Mouse (Mus musculus) embryonic facial prominence, embryonic 11.5 days (tissue): ENCODE results near the gene Ccn2. TPM values are rescaled to one million over a fixed set of nuclear protein-coding genes. Genes with fewer than 3 reads are reported as not detected.

Source experiments
- ATAC-seq: fragments of 200-750 bp; cut with Nextera tagmentation; replicated peaks from 2 replicates; pipeline ENCODE4 v1.8.0; 2017; ENCODE audit warnings: low read depth; ENCODE audit not compliant: insufficient number of reproducible peaks, low FRiP score, low TSS enrichment
- DNase-seq: peaks from one replicate; pipeline ENCODE4 v3.0.0-alpha.2; 2015; ENCODE audit warnings: low spot score
- H3K27ac ChIP-seq: fragments of 300-500 bp; sonication (generic); replicated peaks from 2 replicates; pipeline ENCODE4 v1.5.1; 2014; ENCODE audit warnings: mild to moderate bottlenecking, low read depth, low read length, control low read depth
- H3K27me3 ChIP-seq: fragments of 300-500 bp; sonication (generic); 2 replicates; pipeline ENCODE4 v1.6.1; 2014; ENCODE audit warnings: mild to moderate bottlenecking, low read length, moderate library complexity, mixed read lengths; ENCODE audit not compliant: control insufficient read depth, insufficient read depth
- H3K36me3 ChIP-seq: fragments of 300-500 bp; sonication (generic); replicated peaks from 2 replicates; pipeline ENCODE4 v1.6.1; 2014; ENCODE audit warnings: low read depth, mild to moderate bottlenecking, low read length, moderate library complexity, mixed read lengths; ENCODE audit not compliant: control insufficient read depth, insufficient read depth
- H3K4me1 ChIP-seq: fragments of 300-500 bp; sonication (generic); 2 replicates; pipeline ENCODE4 v1.6.1; 2014; ENCODE audit warnings: low read length, mixed read lengths; ENCODE audit not compliant: control insufficient read depth, insufficient read depth
- H3K4me2 ChIP-seq: fragments of 300-500 bp; sonication (generic); 2 replicates; pipeline ENCODE4 v1.6.1; 2014; ENCODE audit warnings: low read depth, mild to moderate bottlenecking, control low read depth, low read length, moderate library complexity
- H3K4me3 ChIP-seq: fragments of 300-500 bp; sonication (generic); 2 replicates; pipeline ENCODE4 v1.5.1; 2014; ENCODE audit warnings: low read depth, low read length, control low read depth
- H3K9ac ChIP-seq: fragments of 300-500 bp; sonication (generic); replicated peaks from 2 replicates; pipeline ENCODE4 v1.6.1; 2014; ENCODE audit warnings: mild to moderate bottlenecking, control low read depth, low read length
- H3K9me3 ChIP-seq: fragments of 300-500 bp; sonication (generic); replicated peaks from 2 replicates; pipeline ENCODE4 v1.6.1; 2016; ENCODE audit warnings: mild to moderate bottlenecking, low read length, inconsistent platforms, mixed read lengths; ENCODE audit not compliant: control insufficient read depth
- WGBS: fragments of 180-500 bp; shearing (Covaris S2); extraction: QIAGEN DNeasy Blood & Tissue Kit; methylation state at CpG from one replicate; pipeline ENCODE4 v1.1.7; 2014; 5-methylcytosine and 5-hydroxymethylcytosine counted together
- polyA plus RNA-seq: library from polyadenylated mRNA; unstranded; fragments of >200 nt; fragmentation: Nextera tagmentation; extraction: Ambion mirVana; gene quantifications from 2 replicates; pipeline ENCODE4 v1.2.1, GENCODE M21; 2014

Ccn2 gene
- polyA plus RNA-seq, 1 experiment from 2014 or later = 3.7 TPM

DNA sequence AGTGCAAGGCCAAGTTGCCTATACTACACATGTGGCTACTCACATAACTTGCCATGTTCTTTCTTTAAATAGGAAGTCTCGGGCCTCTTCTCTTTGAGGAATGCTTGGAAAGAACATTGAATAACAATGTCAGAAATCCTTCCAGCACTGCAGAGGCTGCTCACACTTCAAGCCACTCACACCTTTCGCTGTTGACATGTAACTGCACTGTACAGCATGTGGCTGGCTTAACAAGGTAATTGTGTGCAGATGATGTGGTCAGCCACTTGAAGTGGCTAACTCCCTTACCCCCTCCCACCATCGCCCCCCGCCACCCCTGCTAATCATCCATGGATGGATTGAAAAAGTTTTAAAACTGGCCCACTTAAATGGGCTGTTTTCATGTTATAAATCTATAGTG, 1.7 kb upstream of the Ccn2 start:
- H3K4me3 ChIP-seq = no peak overlapping the region
- no peaks in the 10 kb centered on the region for H3K9me3 ChIP-seq
- ATAC-seq (no peak), DNase-seq (peak; percentile 64)
- no peaks in the 10 kb centered on the region for H3K36me3 ChIP-seq
- H3K9ac ChIP-seq = no peak overlapping the region
- H3K27me3 ChIP-seq = no peaks in the 10 kb centered on the region
- no peak overlapping the region for H3K27ac ChIP-seq
- H3K4me1 ChIP-seq = peaks cover 3% of the 10 kb centered on the region
- 43% methylated on average over 4 of the region's 4 CpGs for WGBS
- H3K4me2 ChIP-seq = no peak overlapping the region

DNA sequence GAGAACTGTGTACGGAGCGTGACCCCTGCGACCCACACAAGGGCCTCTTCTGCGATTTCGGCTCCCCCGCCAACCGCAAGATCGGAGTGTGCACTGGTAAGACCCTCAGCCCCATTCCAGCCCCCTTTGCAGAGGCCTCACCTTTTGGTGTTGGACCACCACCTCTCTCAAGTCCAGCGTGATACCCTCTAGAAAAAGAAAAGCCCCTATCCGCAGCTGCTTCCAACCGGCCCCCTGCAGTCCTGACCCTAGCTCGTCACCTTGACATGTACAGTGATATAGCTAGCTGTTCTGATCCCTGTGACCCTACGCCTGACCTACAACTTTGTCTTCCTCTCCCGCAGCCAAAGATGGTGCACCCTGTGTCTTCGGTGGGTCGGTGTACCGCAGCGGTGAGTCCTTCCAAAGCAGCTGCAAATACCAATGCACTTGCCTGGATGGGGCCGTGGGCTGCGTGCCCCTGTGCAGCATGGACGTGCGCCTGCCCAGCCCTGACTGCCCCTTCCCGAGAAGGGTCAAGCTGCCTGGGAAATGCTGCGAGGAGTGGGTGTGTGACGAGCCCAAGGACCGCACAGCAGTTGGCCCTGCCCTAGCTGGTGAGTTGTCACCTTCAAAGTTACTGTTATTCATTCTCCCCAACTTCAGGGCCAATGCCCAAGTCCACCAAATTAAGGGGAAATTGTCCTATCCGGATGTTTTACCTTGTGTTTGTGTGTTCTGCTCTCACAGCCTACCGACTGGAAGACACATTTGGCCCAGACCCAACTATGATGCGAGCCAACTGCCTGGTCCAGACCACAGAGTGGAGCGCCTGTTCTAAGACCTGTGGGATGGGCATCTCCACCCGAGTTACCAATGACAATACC, 994 bp downstream of the Ccn2 start:
- no peaks in the 10 kb centered on the region for H3K27me3 ChIP-seq
- peak; percentile 37; the same call in 1 of the 2 replicates for ATAC-seq
- H3K36me3 ChIP-seq = no peaks in the 10 kb centered on the region

DNA sequence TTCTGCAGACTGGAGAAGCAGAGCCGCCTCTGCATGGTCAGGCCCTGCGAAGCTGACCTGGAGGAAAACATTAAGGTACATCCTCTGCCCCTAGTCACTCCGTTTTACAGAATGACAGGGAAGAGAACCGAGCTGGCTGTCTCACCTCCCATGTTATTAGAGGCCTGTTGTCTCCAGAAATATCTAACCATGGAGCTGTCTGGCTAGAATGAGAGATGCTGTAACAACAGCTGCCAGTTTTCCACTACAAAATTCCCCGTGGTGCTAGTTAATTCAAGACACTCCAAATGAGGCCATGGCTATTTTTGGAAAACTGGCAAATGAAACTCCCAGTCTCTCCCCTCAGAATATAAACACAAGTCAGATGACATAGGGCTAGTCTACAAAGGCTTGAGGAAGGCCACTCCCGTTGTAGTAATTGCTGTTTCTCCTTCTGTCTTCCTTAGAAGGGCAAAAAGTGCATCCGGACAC, 1.7 kb downstream of the Ccn2 start:
- peak overlapping the region; percentile 74; the same call in 1 of the 2 replicates for H3K4me3 ChIP-seq

More for the DNA sequence above, 994 bp downstream of the Ccn2 start:
- H3K4me1 ChIP-seq = peaks cover 3% of the 10 kb centered on the region
- no peaks in the 10 kb centered on the region for H3K9me3 ChIP-seq
- peak; percentile 13 for DNase-seq
- peak overlapping the region; percentile 74 for H3K4me3 ChIP-seq
- H3K9ac ChIP-seq = peak overlapping the region; percentile 82
- H3K27ac ChIP-seq = peak overlapping the region; percentile 87
- WGBS = 14% methylated on average over 31 of the region's 31 CpGs
- H3K4me2 ChIP-seq = peak overlapping the region; percentile 76

DNA sequence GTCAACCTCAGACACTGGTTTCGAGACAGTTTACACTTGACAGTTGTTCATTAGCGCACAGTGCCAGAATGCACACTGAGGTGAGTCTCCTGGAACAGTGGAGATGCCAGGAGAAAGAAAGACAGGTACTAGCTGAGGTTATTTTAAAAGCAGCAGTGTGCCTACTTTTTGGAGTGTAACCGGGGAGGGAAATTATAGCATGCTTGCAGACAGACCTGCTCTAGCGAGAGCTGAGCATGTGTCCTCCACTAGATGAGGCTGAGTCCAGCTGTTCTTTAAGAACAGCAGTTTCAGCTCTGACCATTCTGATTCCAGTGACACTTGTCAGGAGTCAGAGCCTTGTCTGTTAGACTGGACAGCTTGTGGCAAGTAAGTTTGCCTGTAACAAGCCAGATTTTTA, 2.5 kb downstream of the Ccn2 start:
- 80% methylated on average over 4 of the region's 4 CpGs for WGBS
- H3K4me2 ChIP-seq = no peak overlapping the region
- no peaks in the 10 kb centered on the region for H3K27me3 ChIP-seq
- H3K9me3 ChIP-seq = no peaks in the 10 kb centered on the region
- DNase-seq = no peak
- no peak overlapping the region for H3K4me3 ChIP-seq
- peaks cover 3% of the 10 kb centered on the region for H3K4me1 ChIP-seq
- no peaks in the 10 kb centered on the region for H3K36me3 ChIP-seq
- H3K27ac ChIP-seq = no peak overlapping the region
- no peak overlapping the region for H3K9ac ChIP-seq
- no peak for ATAC-seq

More for the DNA sequence above, 1.7 kb downstream of the Ccn2 start:
- H3K27ac ChIP-seq = no peak overlapping the region
- H3K4me2 ChIP-seq = peak overlapping the region; percentile 76
- H3K9me3 ChIP-seq = no peaks in the 10 kb centered on the region
- no peaks in the 10 kb centered on the region for H3K36me3 ChIP-seq
- 53% methylated on average over 7 of the region's 7 CpGs for WGBS
- DNase-seq (no peak), ATAC-seq (no peak)
- no peaks in the 10 kb centered on the region for H3K27me3 ChIP-seq
- H3K4me1 ChIP-seq = peaks cover 3% of the 10 kb centered on the region
- H3K9ac ChIP-seq = no peak overlapping the region

DNA sequence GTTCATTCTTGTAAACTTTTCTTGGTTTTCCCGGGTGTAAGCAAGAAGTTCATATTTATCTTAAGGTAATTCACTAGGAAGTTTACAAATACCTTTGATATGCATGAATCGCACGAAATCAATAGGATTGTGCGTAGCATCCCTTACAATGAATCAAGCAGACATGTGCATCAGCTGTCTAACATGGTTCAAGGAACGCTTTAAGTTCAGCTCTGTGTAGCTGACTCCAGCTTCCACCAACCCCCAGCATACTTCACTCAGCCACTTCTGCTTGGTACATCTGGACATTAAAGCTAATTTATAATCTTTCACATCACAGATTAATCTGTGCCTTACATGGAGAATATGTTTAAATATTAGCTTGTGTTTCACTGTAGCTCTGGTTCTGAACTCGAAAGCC, 3.5 kb downstream of the Ccn2 start:
- Histone ChIP-seq H3K36me3 (no peaks in the 10 kb centered on the region), H3K9me3 (no peaks in the 10 kb centered on the region), H3K9ac (no peak overlapping the region), H3K27me3 (no peaks in the 10 kb centered on the region), H3K4me3 (no peak overlapping the region), H3K27ac (no peak overlapping the region), H3K4me1 (peaks cover 3% of the 10 kb centered on the region), H3K4me2 (no peak overlapping the region)
- DNase-seq = no peak
- ATAC-seq = no peak
- 90% methylated on average over 6 of the region's 6 CpGs for WGBS

DNA sequence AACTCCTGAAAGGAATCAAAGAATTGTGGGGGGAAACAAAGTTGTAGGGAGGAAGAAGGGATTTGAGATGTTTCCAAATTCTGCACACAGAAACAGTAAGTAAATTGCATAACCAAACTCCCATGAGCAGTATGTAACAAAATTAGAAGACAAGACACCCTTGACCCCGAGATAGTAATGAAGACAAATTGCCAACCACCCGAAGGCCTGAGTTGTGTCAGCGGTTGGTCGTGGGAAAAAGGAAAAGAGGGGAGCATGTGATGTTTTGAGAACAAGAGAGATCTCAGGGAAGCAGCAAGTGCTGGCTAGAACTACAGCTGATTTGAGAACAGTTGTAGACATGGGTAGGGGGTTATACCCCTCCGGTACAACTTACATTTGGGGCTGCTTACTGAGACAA, 4.6 kb downstream of the Ccn2 start:
- H3K4me2 ChIP-seq = no peak overlapping the region
- ATAC-seq = no peak
- H3K9me3 ChIP-seq = no peaks in the 10 kb centered on the region
- WGBS = 84% methylated on average over 5 of the region's 5 CpGs
- H3K27ac ChIP-seq = no peak overlapping the region
- H3K36me3 ChIP-seq = no peaks in the 10 kb centered on the region
- no peak overlapping the region for H3K9ac ChIP-seq
- H3K4me1 ChIP-seq = no peaks in the 10 kb centered on the region; the same call in none of the 2 replicates
- H3K4me3 ChIP-seq = no peak overlapping the region
- no peaks in the 10 kb centered on the region for H3K27me3 ChIP-seq
- no peak for DNase-seq

DNA sequence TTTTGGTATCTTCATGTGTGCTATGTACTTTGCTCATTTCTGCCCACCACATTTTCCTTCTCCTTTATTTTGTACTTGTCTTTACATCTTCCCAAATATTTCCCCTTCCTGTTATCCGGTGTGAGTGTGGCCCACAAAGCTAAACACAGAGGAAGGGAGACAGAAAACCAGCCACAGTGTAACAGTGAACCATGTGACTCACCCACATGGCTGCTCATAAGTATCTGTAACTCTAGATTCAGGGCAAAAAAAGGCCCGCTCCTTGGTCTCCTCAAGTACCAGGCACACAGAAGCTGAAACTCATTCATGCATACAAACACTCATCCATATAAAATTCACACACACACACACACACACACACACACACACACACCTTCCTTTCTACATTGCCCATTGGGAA, 7.8 kb downstream of the Ccn2 start:
- no peak overlapping the region for H3K27ac ChIP-seq
- no peak overlapping the region for H3K4me3 ChIP-seq
- no peaks in the 10 kb centered on the region for H3K4me1 ChIP-seq
- H3K27me3 ChIP-seq = no peaks in the 10 kb centered on the region
- ATAC-seq (no peak), DNase-seq (no peak)
- no peaks in the 10 kb centered on the region for H3K36me3 ChIP-seq
- H3K9me3 ChIP-seq = no peaks in the 10 kb centered on the region
- H3K9ac ChIP-seq = no peak overlapping the region
- WGBS = 76% methylated on average over 2 of the region's 2 CpGs
- H3K4me2 ChIP-seq = no peak overlapping the region

DNA sequence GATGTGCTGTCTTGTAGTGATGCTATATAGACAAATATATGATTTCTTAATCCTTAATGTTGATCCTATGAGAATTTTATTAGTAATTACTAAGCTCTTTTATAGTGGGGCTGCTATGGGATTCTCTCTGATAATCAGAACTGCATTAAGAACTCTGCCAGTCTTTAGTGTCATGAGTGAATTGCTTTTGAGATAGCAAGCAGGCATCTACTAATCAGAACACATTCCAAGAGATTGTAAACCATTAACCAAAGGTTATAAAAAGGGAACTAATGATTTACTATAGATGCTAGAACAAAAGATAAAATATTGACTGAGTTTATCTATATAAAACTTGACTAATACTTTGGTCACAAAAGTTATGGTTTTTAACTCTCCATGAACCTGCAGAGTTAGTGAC, 8.5 kb downstream of the Ccn2 start:
- no peaks in the 10 kb centered on the region for H3K4me1 ChIP-seq
- no peak for DNase-seq
- H3K9me3 ChIP-seq = no peaks in the 10 kb centered on the region
- H3K27me3 ChIP-seq = no peaks in the 10 kb centered on the region
- no peak overlapping the region for H3K4me3 ChIP-seq
- no peak overlapping the region for H3K27ac ChIP-seq
- ATAC-seq = no peak
- H3K36me3 ChIP-seq = no peaks in the 10 kb centered on the region
- H3K9ac ChIP-seq = no peak overlapping the region
- no peak overlapping the region for H3K4me2 ChIP-seq
